Mouse (Mus musculus) erythroblast, adult 5-6 weeks (primary cell): Measurements from ENCODE around the gene Olfr1353. TPM values are rescaled to one million over a fixed set of nuclear protein-coding genes. Genes with fewer than 3 reads are reported as not detected.
"Not testable (repeated sequence)": the region's sequence is repeated elsewhere in the genome, so short reads cannot be mapped to it uniquely, and the experiment has no call there.

Experiments
- ATAC-seq: replicated peaks from 2 replicates; pipeline ENCODE4 v1.8.0; 2016; ENCODE audit warnings: moderate number of reproducible peaks, mild to moderate bottlenecking, moderate TSS enrichment, inconsistent platforms; ENCODE audit not compliant: poor library complexity, low FRiP score, severe bottlenecking
- total RNA-seq, 2 experiments: library from RNA; stranded (forward) in 1 of 2; stranded (reverse) in 1 of 2; fragments of 150-400 nt in 1 of 2; fragments of 200-764, 138-1000 nt in 1 of 2; gene quantifications; 2 replicates each; pipeline versions ENCODE4 v1.2.3 to v1.2.4; 2015 to 2017; ENCODE audit warnings: low replicate concordance in 2 of 2

Gene Olfr1353
- not detected in 2 replicates for total RNA-seq (2015; ENCODE audit: low replicate concordance)
- total RNA-seq (2017; ENCODE audit: low replicate concordance), result not detected in 2 replicates

DNA sequence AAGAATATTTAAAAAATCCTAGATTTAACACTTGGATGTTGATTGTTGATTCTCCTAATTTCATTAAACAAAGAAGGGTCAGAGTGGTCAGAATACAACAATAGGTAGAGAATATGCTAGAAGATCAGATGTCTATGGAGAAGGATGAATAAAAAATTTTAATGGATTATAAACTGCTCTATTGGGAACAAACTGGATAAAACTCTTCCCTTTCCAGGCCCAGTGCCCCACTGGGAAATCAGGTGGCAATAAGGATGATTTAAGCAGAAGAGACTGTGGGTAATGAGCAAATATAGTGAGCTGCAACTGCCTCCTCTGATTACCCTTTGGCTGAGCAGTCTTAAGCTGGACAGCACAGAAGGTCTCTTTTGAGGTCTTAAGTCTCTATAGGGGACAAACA is at the start of gene Olfr1353:
TSS of gene Olfr1353 (plus strand) at position 301 of the 400 bp plus-strand sequence.
- ATAC-seq, result not testable (repeated sequence)

- ATAC-seq, result not testable (repeated sequence)
Measured at GRCm38 (mm10) chr10:78950336-78950735, 12.8 kb upstream of the Olfr1353 start, which contains the start of gene Olfr8. Gene Olfr8 (plus strand): TSS chr10:78950636.

- no peak for ATAC-seq
Measured at GRCm38 (mm10) chr10:78980750-78981149, 17.6 kb downstream of the Olfr1353 start, which contains the start of gene Olfr1352. Gene Olfr1352 (plus strand): TSS chr10:78981050.

DNA sequence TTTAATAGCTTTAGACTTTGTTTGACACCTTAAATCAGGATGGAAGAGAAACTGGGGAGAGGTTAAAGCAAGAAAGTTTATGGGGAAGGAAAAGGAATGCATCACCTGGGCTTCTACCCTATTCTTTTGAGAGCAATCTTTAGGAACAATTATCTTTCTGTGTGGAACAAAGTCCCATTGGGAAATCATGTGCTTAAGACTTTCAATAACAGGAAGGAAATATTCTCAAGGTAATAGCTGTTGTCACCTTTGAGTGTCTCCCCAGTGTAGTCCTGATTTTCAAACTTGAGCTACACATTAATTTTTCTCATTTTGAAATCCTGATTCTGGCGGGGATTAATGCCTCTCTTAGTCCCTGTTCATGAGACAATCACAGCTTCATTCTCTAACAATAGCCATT is 49.1 kb downstream of the Olfr1353 start, which contains the start of gene Olfr1351:
TSS of gene Olfr1351 (plus strand) at position 301 of the 400 bp plus-strand sequence.
- no peak for ATAC-seq

Other genes starting within 250 kb of the Olfr1353 start
- not detected in 2 replicates for gene Casp14, start 245.0 kb upstream of the Olfr1353 start, total RNA-seq (2015; ENCODE audit: low replicate concordance)
- gene Casp14, start 245.0 kb upstream of the Olfr1353 start, total RNA-seq (2017; ENCODE audit: low replicate concordance), result not detected in 2 replicates
- gene Ccdc105, start 210.2 kb upstream of the Olfr1353 start, total RNA-seq (2015; ENCODE audit: low replicate concordance), result not detected in 2 replicates
- not detected in 2 replicates for gene Ccdc105, start 210.2 kb upstream of the Olfr1353 start, total RNA-seq (2017; ENCODE audit: low replicate concordance)
- gene Slc1a6, start 182.8 kb upstream of the Olfr1353 start, total RNA-seq (2015; ENCODE audit: low replicate concordance), result not detected in 2 replicates
- not detected in 2 replicates for gene Slc1a6, start 182.8 kb upstream of the Olfr1353 start, total RNA-seq (2017; ENCODE audit: low replicate concordance)
- gene Olfr1356, start 111.1 kb upstream of the Olfr1353 start, total RNA-seq (2015; ENCODE audit: low replicate concordance), result not detected in 2 replicates
- not detected in 2 replicates for gene Olfr1356, start 111.1 kb upstream of the Olfr1353 start, total RNA-seq (2017; ENCODE audit: low replicate concordance)
- gene Olfr1355, start 87.8 kb upstream of the Olfr1353 start, total RNA-seq (2015; ENCODE audit: low replicate concordance), result not detected in 2 replicates
- not detected in 2 replicates for gene Olfr1355, start 87.8 kb upstream of the Olfr1353 start, total RNA-seq (2017; ENCODE audit: low replicate concordance)
- gene Olfr1354, start 50.1 kb upstream of the Olfr1353 start, total RNA-seq (2015; ENCODE audit: low replicate concordance), result not detected in 2 replicates
- not detected in 2 replicates for gene Olfr1354, start 50.1 kb upstream of the Olfr1353 start, total RNA-seq (2017; ENCODE audit: low replicate concordance)
- not detected in 2 replicates for gene Olfr8, start 12.7 kb upstream of the Olfr1353 start, total RNA-seq (2015; ENCODE audit: low replicate concordance)
- not detected in 2 replicates for gene Olfr8, start 12.7 kb upstream of the Olfr1353 start, total RNA-seq (2017; ENCODE audit: low replicate concordance)
- gene Olfr1352, start 17.7 kb downstream of the Olfr1353 start, total RNA-seq (2015; ENCODE audit: low replicate concordance), result not detected in 2 replicates
- gene Olfr1352, start 17.7 kb downstream of the Olfr1353 start, total RNA-seq (2017; ENCODE audit: low replicate concordance), result 0.51 TPM in 1 of 2 replicates, not detected in the other
- gene Olfr1351, start 49.2 kb downstream of the Olfr1353 start, total RNA-seq (2015; ENCODE audit: low replicate concordance), result not detected in 2 replicates
- gene Olfr1351, start 49.2 kb downstream of the Olfr1353 start, total RNA-seq (2017; ENCODE audit: low replicate concordance), result not detected in 2 replicates
- not detected in 2 replicates for gene Olfr57, start 65.4 kb downstream of the Olfr1353 start, total RNA-seq (2015; ENCODE audit: low replicate concordance)
- not detected in 2 replicates for gene Olfr57, start 65.4 kb downstream of the Olfr1353 start, total RNA-seq (2017; ENCODE audit: low replicate concordance)
- gene 2610008E11Rik, start 134.3 kb downstream of the Olfr1353 start, total RNA-seq (2015; ENCODE audit: low replicate concordance), result 4.0 and 8.4 TPM in 2 replicates
- gene 2610008E11Rik, start 134.3 kb downstream of the Olfr1353 start, total RNA-seq (2017; ENCODE audit: low replicate concordance), result 5.3 and 12.1 TPM in 2 replicates
- not detected in 2 replicates for gene Vmn2r80, start 185.5 kb downstream of the Olfr1353 start, total RNA-seq (2015; ENCODE audit: low replicate concordance)
- gene Vmn2r80, start 185.5 kb downstream of the Olfr1353 start, total RNA-seq (2017; ENCODE audit: low replicate concordance), result not detected in 2 replicates